In the genomic region with DNA sequence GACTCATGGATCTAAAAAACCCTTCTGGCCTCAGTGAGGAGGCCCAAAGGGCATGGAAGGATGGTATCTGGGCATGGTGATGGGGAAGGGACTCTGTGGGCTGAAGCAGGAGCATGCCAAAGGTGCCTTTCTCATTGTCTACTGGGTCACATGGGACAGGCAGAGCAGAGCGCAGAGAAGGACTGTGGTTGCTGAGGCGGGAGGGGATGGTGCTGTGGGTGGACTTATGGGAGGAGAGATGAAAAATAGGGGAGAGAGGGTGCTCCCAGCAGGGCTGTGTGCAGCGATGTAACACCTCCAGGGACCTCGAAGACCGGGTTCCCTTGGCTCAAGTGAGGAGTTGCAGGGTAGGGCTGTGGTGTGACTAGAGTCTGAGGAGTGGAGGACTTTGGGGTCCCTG, we compare ENCODE assay signal across 20 mouse cellular contexts. TPM values are rescaled to one million over a fixed set of nuclear protein-coding genes. Genes with fewer than 3 reads are reported as not detected.
DNase-seq lines count a peak whose midpoint lies in the region; ATAC-seq and TF ChIP-seq lines count a peak whose summit lies in the region.
"Had no signal": no experiment of that assay in that cellular context is flagged by ENCODE, and none has a peak within 500 bp of the region (broad histone marks: within the 10 kb centered on the region; RNA-seq: fewer than 3 reads in every experiment).

No protein-coding gene starts in this region.

- TF ChIP-seq CTCF in heart, adult 2 months (IDR thresholded peaks at IDR 0.05): no peak
- no peak for TF ChIP-seq CTCF in lung, embryonic 14.5 days (IDR thresholded peaks at IDR 0.05; ENCODE audit: low read depth)
- TF ChIP-seq CTCF in left cerebral cortex, adult 2 months (IDR thresholded peaks at IDR 0.05): no peak

- H3K36me3 ChIP-seq in heart, adult 2 months (ENCODE audit: control insufficient read depth, insufficient read depth, low read length): no peaks in the 10 kb centered on the region
- no peaks in the 10 kb centered on the region for H3K36me3 ChIP-seq in lung, embryonic 14.5 days (ENCODE audit: insufficient read depth)
- H3K36me3 ChIP-seq in embryonic facial prominence, embryonic 15.5 days: no peaks in the 10 kb centered on the region
- H3K36me3 ChIP-seq in neural tube, embryonic 15.5 days: no peaks in the 10 kb centered on the region
- H3K36me3 ChIP-seq: forebrain, embryonic 12.5 days had no signal

- no peak overlapping the region for H3K9ac ChIP-seq in heart, adult 2 months (ENCODE audit: low read depth, low read length)
- no peak overlapping the region for H3K9ac ChIP-seq in lung, embryonic 14.5 days
- no peak overlapping the region for H3K9ac ChIP-seq in embryonic facial prominence, embryonic 15.5 days
- no peak overlapping the region for H3K9ac ChIP-seq in neural tube, embryonic 15.5 days (replicated peaks)
- H3K9ac ChIP-seq: forebrain, embryonic 12.5 days; hindbrain, embryonic 14.5 days; liver, postnatal 0 days had no signal

- peak; percentile 93 for DNase-seq in heart, adult 11 months
- no peak for DNase-seq in heart, adult 2 months
- no peak for DNase-seq in lung, embryonic 14.5 days
- no peak for DNase-seq in lung, postnatal 4 days
- no peak for DNase-seq in left cerebral cortex, adult 2 months (ENCODE audit: extremely low spot score in 1 of 2, low spot score in 2 of 2)
- DNase-seq in frontal cortex, adult 2 months (ENCODE audit: extremely low spot score in 1 of 2, low spot score in 1 of 2): no peak
- DNase-seq: kidney, adult 2 months; layer of hippocampus, postnatal 36 days; left cerebral cortex, postnatal 4 days; liver, postnatal 0 days; right cerebral cortex, adult 18-20 months; thymus, postnatal 4 days had no signal

- H3K4me3 ChIP-seq in heart, adult 2 months: no peak overlapping the region
- H3K4me3 ChIP-seq in lung, embryonic 14.5 days (ENCODE audit: low read depth, low read length): no peak overlapping the region
- no peak overlapping the region for H3K4me3 ChIP-seq in embryonic facial prominence, embryonic 15.5 days (replicated peaks)
- H3K4me3 ChIP-seq in neural tube, embryonic 15.5 days (replicated peaks): no peak overlapping the region
- H3K4me3 ChIP-seq in left cerebral cortex, adult 2 months: no peak overlapping the region
- H3K4me3 ChIP-seq: forebrain, embryonic 12.5 days had no signal

- ATAC-seq in lung, embryonic 14.5 days (ENCODE audit: insufficient read depth): no peak
- no peak for ATAC-seq in embryonic facial prominence, embryonic 15.5 days (ENCODE audit: insufficient number of reproducible peaks, low FRiP score, low TSS enrichment, low read depth)
- ATAC-seq in neural tube, embryonic 15.5 days (ENCODE audit: low FRiP score): no peak
- ATAC-seq: activated CD4-positive, CD25-positive, alpha-beta regulatory T cell, adult 4 months; liver, postnatal 0 days had no signal

- H3K9me3 ChIP-seq in lung, embryonic 14.5 days (ENCODE audit: low read depth, low read length): no peaks in the 10 kb centered on the region
- no peaks in the 10 kb centered on the region for H3K9me3 ChIP-seq in embryonic facial prominence, embryonic 15.5 days (replicated peaks)
- no peaks in the 10 kb centered on the region for H3K9me3 ChIP-seq in neural tube, embryonic 15.5 days (replicated peaks)
- H3K9me3 ChIP-seq: forebrain, embryonic 12.5 days had no signal

- TF ChIP-seq EP300 in heart, adult 2 months (IDR thresholded peaks at IDR 0.05; ENCODE audit: insufficient read depth, low read depth, low read length): no peak

- H3K79me2 ChIP-seq in heart, adult 2 months (replicated peaks; ENCODE audit: control insufficient read depth, insufficient read depth, low read length): no peaks in the 10 kb centered on the region

- no peak for TF ChIP-seq POLR2A in heart, adult 2 months (IDR thresholded peaks at IDR 0.05; ENCODE audit: insufficient read depth, low read depth, low read length)

- 97% methylated on average over 5 of the region's 5 CpGs for WGBS in heart, adult 2 months
- WGBS in lung, embryonic 14.5 days: 95% methylated on average over 5 of the region's 5 CpGs
- 95% methylated on average over 5 of the region's 5 CpGs for WGBS in embryonic facial prominence, embryonic 15.5 days
- WGBS in neural tube, embryonic 15.5 days: 97% methylated on average over 5 of the region's 5 CpGs

- intact Hi-C loops in heart, adult 2 months (cut with DNase I): no loop called here
- intact Hi-C loops in left cerebral cortex, adult 2 months (cut with DNase I): no loop called here

- no peak overlapping the region for H3K4me2 ChIP-seq in lung, embryonic 14.5 days
- H3K4me2 ChIP-seq in embryonic facial prominence, embryonic 15.5 days (replicated peaks): no peak overlapping the region
- no peak overlapping the region for H3K4me2 ChIP-seq in neural tube, embryonic 15.5 days
- H3K4me2 ChIP-seq: forebrain, embryonic 12.5 days; hindbrain, embryonic 14.5 days had no signal

- no peak overlapping the region; the same call in 1 of the 2 replicates for H3K27ac ChIP-seq in heart, adult 2 months
- H3K27ac ChIP-seq in lung, embryonic 14.5 days (ENCODE audit: low read depth): peak overlapping the region; percentile 95; the same call in 1 of the 2 replicates
- H3K27ac ChIP-seq in embryonic facial prominence, embryonic 15.5 days (replicated peaks): 0 out of 2 replicates have a peak overlapping the region, but pooled peaks have one; percentile 74
- peak overlapping the region; percentile 85; the same call in 1 of the 2 replicates for H3K27ac ChIP-seq in neural tube, embryonic 15.5 days (replicated peaks)
- no peak overlapping the region for H3K27ac ChIP-seq in left cerebral cortex, adult 2 months

- H3K4me1 ChIP-seq in heart, adult 2 months (ENCODE audit: control insufficient read depth, insufficient read depth, low read length): peaks cover 23% of the 10 kb centered on the region
- H3K4me1 ChIP-seq in lung, embryonic 14.5 days (ENCODE audit: insufficient read depth): peaks cover 22% of the 10 kb centered on the region
- H3K4me1 ChIP-seq in embryonic facial prominence, embryonic 15.5 days: peaks cover 28% of the 10 kb centered on the region
- H3K4me1 ChIP-seq in neural tube, embryonic 15.5 days: peaks cover 24% of the 10 kb centered on the region

- no peaks in the 10 kb centered on the region for H3K27me3 ChIP-seq in heart, adult 2 months (ENCODE audit: control insufficient read depth, insufficient read depth, low read length)
- H3K27me3 ChIP-seq in lung, embryonic 14.5 days (ENCODE audit: insufficient read depth, low read length): no peaks in the 10 kb centered on the region
- no peaks in the 10 kb centered on the region for H3K27me3 ChIP-seq in embryonic facial prominence, embryonic 15.5 days
- H3K27me3 ChIP-seq in neural tube, embryonic 15.5 days (replicated peaks): no peaks in the 10 kb centered on the region
- H3K27me3 ChIP-seq: forebrain, embryonic 12.5 days had no signal

RNA-seq across cellular contexts. Expression of a gene that starts 14.9 kb away (rescaled TPM):
- total RNA-seq in heart, adult 2 months (2021): not detected
- 1.0 TPM in 1 of 2 replicates, not detected in the other for polyA plus RNA-seq in heart, adult 2 months (2012; rRNA removed)
- polyA plus RNA-seq in lung, embryonic 14.5 days (2014; fragmentation: Nextera tagmentation; extraction: Ambion mirVana): not detected in 2 replicates
- 6.6 and 11.4 TPM in 2 replicates for polyA plus RNA-seq in embryonic facial prominence, embryonic 15.5 days (2015; fragmentation: Nextera tagmentation; extraction: Ambion mirVana)
- polyA plus RNA-seq in neural tube, embryonic 15.5 days (2015; fragmentation: Nextera tagmentation; extraction: Ambion mirVana): 1.6 and 1.7 TPM in 2 replicates
- 1 to 10 TPM in 1 of 2 experiments, under 1 TPM in 1; 0.68 to 1.0 TPM for total RNA-seq in left cerebral cortex, adult 2 months (2021)
- 1.1 and 1.2 TPM in 2 replicates for polyA plus RNA-seq in frontal cortex, adult 2 months (2012; rRNA removed)
- total RNA-seq: granulocyte monocyte progenitor cell, adult 5-6 weeks; left cerebral cortex, postnatal 4 days; megakaryocyte, adult 5-6 weeks had no signal
- polyA plus RNA-seq: activated CD4-positive, CD25-positive, alpha-beta regulatory T cell, adult 4 months; kidney, adult 2 months; liver, postnatal 0 days; spleen, adult 2 months had no signal

RNA-seq across cellular contexts. Expression of a gene that starts 36.1 kb away (rescaled TPM):
- total RNA-seq in heart, adult 2 months (2021): 10 to 100 TPM; 21.0 to 24.3 TPM
- 12.1 and 12.8 TPM in 2 replicates for polyA plus RNA-seq in heart, adult 2 months (2012; rRNA removed)
- polyA plus RNA-seq in lung, embryonic 14.5 days (2014; fragmentation: Nextera tagmentation; extraction: Ambion mirVana): 12.7 and 14.3 TPM in 2 replicates
- polyA plus RNA-seq in embryonic facial prominence, embryonic 15.5 days (2015; fragmentation: Nextera tagmentation; extraction: Ambion mirVana): 11.1 and 12.0 TPM in 2 replicates
- polyA plus RNA-seq in neural tube, embryonic 15.5 days (2015; fragmentation: Nextera tagmentation; extraction: Ambion mirVana): 12.2 and 14.0 TPM in 2 replicates
- total RNA-seq in left cerebral cortex, adult 2 months (2021): 100 to 1,000 TPM in 1 of 2 experiments, 10 to 100 TPM in 1; 77.7 to 105 TPM
- polyA plus RNA-seq in frontal cortex, adult 2 months (2012; rRNA removed): 56.7 and 57.1 TPM in 2 replicates

Comparison
In these comparisons a context has a peak if more than half of its experiments do, and no peak if none do; other contexts are left out.
1. H3K27ac ChIP-seq: peak in lung, embryonic 14.5 days (single experiment), embryonic facial prominence, embryonic 15.5 days (single experiment) and neural tube, embryonic 15.5 days (single experiment); none in heart, adult 2 months (single experiment) and left cerebral cortex, adult 2 months (single experiment).